Mouse (Mus musculus): Measurements from ENCODE around the gene Olfr111.
"Not testable (repeated sequence)": the region's sequence is repeated elsewhere in the genome, so short reads cannot be mapped to it uniquely, and the experiment has no call there.

The Olfr111 gene

DNA sequence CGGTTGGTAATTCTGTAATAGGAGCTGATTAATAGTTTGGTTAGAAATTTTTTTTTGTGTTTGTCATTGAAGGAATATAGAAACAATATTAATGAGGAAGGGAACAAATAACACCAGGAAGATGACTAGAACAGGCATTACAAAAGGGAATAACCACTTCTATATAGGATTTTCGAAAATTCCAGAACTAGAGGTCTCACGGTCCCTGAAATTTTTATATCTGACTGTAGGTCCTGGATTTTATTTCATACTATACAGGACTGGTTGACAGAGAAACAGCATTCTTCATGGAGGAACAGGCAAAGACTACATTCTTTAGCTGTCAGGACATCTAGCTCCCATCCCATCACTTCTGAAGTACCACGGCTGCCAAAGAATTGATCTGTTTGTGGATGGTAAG, at the start of gene Olfr111:
Olfr111 (plus strand) TSS at position 301 of the 400 bp plus-strand sequence.
- DNase-seq (ENCODE audit: low read depth): no peak

DNA sequence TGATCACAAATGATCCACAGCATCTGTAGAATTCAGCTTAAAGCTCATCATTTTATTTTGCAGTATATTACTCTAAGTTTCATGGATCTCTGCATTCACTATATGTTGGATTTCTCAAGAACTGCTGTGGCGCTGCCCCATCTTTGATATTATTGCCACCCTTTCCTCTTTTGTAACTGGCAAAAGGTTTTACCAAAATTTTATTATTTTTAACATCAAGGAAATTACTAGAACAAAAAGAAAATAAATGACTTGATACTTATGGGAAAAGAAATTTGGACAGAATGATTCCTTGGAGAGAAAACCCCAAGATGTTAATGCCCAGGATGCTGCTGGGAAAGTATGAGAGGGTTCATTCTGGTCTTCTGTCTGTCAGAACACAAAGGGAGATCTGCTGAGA, 49.2 kb upstream of the Olfr111 start, which contains the start of gene Olfr109:
Olfr109 (plus strand) TSS at position 301 of the 400 bp plus-strand sequence.
- DNase-seq (ENCODE audit: low read depth): no peak

DNA sequence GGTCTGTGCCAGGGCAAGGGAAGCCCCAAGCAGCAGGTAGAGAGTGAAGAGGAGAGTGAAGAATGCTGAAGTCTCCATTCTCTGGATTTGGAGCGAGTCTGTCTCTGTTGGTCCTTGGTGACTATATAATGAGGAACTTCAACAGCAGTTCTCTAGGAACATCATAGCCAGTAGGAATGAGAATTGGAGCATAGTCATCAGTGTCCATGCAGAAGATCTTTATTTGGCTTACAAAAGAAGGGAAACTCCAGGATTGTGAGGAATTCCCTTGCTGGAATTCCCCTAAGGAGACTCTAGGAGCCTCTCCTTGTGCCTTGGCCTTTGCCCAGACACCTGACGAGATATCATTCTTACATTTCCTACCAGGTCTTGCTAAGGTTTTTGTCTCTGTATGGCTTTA, 24.4 kb upstream of the Olfr111 start, which contains the start of gene H2-M2:
H2-M2 (minus strand) TSS at position 101 of the 400 bp plus-strand sequence.
- no peak for DNase-seq (ENCODE audit: low read depth)

DNA sequence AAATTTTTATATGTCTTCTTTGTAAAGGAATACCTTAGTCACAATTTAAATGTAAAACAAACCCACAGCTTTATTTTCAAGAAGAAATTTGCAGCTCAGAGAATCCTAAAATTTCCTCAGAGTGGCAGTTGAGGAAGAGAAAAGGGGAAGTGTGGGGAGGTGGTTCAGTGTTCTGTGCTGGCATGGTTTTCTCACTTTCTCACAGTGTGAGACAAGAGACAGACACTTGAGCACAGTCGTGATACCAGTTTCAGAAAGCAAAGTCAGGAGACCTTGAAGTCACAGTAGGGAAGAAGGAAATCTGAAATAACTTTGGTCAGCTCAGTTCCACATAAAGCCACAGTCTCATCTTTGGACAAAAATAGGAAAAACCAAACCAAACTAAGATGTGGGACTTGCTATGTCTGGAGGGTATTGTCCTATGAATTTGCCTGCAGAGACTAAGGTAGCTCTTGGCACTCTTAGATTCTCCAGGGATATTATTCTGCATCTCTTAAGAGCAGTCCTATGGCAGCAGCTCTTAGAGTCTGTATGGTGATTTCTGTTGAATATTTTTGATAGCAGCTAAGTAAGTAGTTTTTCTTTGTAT, 15.8 kb upstream of the Olfr111 start, which contains the start of gene Olfr110:
Olfr110 (plus strand) TSS at position 539 of the 589 bp plus-strand sequence.
- no peak for DNase-seq (ENCODE audit: low read depth)

DNA sequence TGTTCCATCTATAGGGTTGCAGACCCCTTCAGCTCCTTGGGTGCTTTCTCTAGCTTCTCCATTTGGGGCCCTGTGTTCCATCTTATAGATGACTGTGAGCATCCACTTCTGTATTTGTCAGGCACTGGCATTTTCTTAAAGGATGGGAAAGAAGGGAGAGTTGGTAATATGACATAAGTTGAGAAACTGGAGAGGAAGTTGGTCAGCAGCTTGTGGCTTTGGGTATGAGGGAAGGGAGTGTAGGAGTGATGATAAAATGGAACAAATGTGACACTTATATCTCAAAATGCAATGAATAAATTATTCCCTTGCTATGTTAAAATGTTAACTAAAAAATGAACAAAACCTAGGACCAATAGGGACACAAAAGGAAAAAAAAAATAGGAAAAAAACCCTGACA, 16.8 kb downstream of the Olfr111 start:
- DNase-seq (ENCODE audit: low read depth): not testable (repeated sequence)

DNA sequence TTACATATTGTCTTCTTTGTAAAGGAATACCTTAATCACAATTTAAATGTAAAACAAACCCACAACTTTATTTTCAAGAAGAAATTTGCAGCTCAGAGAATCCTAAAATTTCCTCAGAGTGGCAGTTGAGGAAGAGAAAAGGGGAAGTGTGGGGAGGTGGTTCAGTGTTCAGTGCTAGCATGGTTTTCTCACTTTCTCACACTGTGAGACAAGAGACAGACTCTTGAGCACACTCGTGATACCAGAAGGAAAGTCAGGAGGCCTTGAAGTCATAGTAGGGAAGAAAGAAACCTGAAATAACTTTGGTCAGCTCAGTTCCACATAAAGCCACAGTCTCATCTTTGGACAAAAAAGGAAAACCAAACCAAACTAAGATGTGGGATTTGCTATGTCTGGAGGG, 17.6 kb downstream of the Olfr111 start:
- DNase-seq (ENCODE audit: low read depth): not testable (repeated sequence)

DNA sequence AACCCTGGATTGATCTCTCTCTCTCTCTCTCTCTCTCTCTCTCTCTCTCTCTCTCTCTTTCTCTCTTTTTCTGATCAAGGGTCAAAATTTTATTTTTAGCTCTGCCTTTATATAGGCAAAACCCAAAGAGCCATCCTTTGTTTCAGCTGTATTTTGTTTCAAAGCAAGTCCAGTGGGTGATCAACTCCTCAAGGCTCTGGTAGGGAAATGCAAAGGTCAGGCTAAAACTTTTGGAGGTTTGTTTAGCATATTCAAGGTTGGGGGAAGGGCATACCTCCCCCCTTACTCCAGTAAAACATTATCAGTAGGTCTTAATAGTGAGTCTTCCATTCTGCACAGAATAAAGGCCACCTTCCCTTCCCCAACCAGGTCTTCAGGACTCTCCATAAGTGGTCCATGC, 27.3 kb downstream of the Olfr111 start:
- DNase-seq (ENCODE audit: low read depth): no peak

DNA sequence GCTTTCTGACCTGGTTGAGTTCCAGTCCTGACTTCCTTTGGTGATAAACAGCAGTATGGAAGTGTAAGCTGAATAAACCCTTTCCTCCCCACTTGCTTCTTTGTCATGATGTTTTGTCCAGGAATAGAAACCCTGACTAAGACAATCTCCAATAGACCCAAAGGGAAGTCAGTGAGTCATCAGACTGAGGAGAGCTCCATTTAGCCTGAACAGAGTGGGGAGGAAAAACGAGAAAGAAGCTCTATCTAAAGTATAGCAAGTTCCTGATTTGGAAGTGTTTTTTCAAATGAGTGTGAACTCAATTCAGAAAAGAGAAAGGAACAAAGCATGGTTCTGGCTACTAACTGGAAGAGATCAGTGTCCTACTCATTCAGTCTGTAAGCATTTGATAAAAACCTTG, 30.6 kb downstream of the Olfr111 start:
- not testable (repeated sequence) for DNase-seq (ENCODE audit: low read depth)

DNA sequence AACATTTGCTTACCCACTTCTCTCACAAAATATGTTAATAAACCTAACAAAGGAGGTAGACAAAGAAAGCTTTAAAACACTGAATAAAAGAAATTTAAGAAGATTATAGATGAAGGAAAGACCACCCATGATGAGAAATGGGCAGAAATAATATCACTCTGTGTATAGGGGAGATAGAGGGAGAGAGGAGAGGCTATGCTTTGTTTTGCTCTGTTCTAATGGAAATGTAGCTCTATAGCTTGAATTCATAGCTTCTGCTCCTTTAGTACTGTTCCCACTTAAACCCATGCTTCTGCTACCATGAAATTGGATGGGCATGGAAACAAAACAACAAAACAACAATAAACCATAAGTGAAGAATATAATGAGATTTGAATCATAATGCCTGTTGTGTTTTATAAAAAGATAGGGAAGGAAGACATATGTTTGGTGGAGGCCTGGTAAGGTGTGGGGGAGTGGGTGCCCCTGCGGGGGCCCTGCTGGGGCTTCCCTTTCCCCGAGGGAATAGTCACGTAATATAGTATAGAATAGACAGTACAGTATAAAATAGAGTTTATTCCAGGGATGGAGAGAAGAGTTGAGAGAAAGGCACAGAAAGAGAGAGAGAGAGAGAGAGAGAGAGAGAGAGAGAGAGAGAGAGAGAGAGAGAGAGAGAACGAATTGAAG, 33.8 kb downstream of the Olfr111 start:
- no peak for DNase-seq (ENCODE audit: low read depth)

DNA sequence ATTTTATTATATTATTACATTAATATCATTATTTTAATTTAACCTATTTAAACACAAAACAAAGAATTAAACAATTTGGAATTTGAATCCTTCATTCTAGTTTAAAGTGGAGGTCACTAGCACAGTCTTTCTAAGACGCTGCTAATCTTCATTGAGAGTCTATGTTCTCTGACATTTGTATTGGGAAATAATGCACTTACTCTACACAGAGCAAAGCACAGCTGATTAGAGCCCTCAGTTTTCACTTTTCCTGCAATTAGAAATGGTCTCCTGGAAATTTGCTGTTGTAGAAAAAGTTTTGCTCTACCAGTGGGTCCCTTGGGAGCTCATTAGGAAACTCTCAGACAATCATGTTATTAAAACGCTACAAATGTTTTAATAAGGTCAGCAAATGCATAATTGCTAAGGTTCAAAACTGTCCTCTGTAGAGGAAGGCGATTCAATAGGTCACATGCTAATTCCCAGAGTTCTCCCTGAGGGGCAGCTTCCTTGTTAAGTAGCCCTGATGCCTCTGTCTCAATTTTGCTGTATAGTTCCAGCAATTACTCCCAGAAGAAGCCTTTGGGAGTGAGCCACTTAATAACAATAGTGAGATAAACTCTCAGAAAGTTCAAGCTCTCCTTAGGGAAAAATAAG, 36.1 kb downstream of the Olfr111 start:
- no peak for DNase-seq (ENCODE audit: low read depth)

DNA sequence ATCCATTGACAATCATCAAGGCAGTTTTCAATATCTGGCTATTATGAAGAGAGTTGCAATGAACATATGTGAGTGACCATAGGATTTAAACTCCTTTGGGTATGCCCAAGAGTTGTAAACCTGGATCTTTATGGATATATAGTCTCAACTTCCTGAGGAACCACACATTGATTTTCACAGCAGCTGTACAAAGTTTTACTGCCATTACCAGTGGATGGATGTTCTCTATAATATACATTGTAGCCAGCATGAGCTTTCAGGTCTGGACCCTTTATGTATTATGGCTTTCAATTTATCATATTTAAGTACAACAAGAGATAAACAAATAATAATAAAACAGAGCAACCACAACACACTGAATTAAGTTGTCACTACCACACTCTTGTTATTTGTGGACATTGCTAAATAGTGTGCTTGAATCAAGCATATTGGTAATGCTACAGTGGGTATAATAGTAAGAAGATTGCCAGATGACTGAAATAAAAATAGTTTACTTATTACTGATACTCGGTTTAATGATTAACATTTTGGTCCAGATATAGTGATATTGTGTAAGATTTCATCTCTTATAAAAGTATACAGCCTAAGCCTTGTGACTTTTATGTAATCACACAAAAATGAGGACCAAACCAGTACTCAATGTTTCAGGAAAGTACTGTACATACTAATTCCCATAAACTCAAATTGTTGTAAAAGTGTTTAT, 51.2 kb downstream of the Olfr111 start:
- no peak for DNase-seq (ENCODE audit: low read depth)

DNA sequence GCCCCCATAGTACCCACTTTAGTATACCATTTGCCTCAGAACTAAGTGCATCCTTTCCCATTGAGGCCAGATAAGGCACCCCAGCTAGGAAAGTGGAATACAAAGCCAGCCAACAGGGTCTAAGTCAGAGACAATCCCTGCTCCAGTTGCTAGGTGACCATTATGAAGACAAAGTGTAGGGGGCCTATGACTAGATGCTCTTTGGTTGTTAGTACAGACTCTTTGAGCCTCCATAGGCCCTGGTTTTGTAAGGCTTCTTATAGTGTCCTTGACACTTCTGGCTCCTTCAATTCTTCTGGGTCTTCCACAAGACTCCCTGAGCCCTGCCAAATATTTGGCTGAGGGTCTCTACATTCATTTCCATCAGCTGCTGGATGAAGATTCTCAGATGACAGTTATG, 61.5 kb downstream of the Olfr111 start, which contains the start of gene Olfr112:
Olfr112 (minus strand) TSS at position 101 of the 400 bp plus-strand sequence.
- DNase-seq (ENCODE audit: low read depth): no peak

DNA sequence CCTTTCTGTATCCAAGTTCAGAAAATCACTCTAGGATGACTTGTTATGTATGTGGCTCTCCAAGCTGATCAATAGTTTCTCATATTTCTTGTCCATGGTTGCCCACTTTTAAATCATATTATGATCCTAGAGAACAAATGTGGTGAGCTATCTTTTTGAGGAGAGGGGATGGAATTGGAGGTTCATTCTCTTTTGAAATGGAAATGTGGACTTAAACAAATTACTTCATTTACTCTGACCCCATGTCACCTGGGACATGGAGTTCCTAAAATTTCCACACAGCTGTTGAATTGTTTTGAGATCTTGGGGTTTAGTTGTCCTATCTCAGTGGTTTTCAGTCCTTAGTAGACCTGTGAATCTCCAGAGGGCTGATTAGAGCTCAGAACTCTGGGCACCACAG, 69.7 kb downstream of the Olfr111 start, which contains the start of gene Olfr113:
Olfr113 (minus strand) TSS at position 101 of the 400 bp plus-strand sequence.
- no peak for DNase-seq (ENCODE audit: low read depth)
